Mouse (Mus musculus): ENCODE data around the gene Col24a1.

DNA sequence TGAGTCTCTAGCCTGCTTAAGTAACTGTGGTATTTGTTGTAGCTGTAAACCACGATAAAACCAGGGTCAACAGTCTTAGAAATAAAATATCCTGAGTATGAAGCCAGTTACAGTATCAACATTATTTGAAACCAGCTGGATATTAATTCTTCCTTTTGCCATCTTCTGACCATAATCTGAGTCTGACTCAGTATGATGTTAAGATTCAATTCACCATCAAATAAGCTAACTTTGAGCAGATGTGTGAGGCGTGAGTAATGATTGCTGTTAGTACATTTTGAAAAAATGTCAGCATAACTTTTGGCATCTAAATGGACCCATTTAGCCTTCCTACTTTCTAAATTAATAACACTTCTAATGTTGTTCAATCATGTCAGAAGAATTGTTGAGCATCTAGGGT lies 230.0 kb downstream of the Col24a1 start:
- TF ChIP-seq POLR2A (IDR thresholded peaks at IDR 0.05; ENCODE audit: low read depth, low read length) (no peak), CTCF (IDR thresholded peaks at IDR 0.05; ENCODE audit: extremely low read depth, insufficient read length, insufficient replicate concordance, low read depth, low read length) (no peak)

All from small intestine, adult 2 months (tissue).